Mouse (Mus musculus): ENCODE data around the gene Nfkbia. TPM values are rescaled to one million over a fixed set of nuclear protein-coding genes. Genes with fewer than 3 reads are reported as not detected.

Nfkbia gene
- polyA plus RNA-seq, 1 experiment from 2014 or later = 61.6 TPM

GRCm38 (mm10) chr12:55462456-55462855 is 30.0 kb downstream of the Nfkbia start:
- no peak overlapping the region for H3K9ac ChIP-seq
- no peaks in the 10 kb centered on the region for H3K36me3 ChIP-seq
- no peak overlapping the region for H3K4me2 ChIP-seq
- peaks cover 43% of the 10 kb centered on the region for H3K4me1 ChIP-seq (replicated peaks)
- WGBS = 72% methylated on average over 6 of the region's 6 CpGs
- H3K27me3 ChIP-seq = no peaks in the 10 kb centered on the region
- no peaks in the 10 kb centered on the region for H3K9me3 ChIP-seq
- no peak overlapping the region for H3K4me3 ChIP-seq
- no peak overlapping the region for H3K27ac ChIP-seq (replicated peaks)
- ATAC-seq (ENCODE audit: low FRiP score, low read depth) = no peak

DNA sequence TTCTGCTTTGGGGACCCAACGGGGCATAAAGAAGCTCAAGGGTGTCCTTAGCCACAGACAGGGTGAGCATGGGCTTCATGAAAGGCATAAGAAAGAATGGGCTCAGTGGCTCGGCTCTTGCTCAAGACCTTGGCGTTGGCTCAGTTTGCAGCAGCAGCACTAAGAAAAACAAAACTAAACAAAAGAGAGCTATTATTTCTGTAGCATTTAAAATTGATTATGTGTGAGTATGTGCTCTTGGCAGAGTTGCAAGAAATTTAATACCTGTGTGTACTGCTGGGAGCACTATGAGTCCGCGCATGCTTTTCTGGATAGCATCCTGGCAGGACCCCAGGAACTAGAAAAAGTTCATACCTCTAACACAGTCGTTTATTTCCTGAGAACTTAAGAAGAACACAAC is 30.7 kb downstream of the Nfkbia start:
- WGBS = 74% methylated on average over 6 of the region's 6 CpGs
- H3K9ac ChIP-seq = no peak overlapping the region
- no peak overlapping the region for H3K4me3 ChIP-seq
- no peak overlapping the region for H3K4me2 ChIP-seq
- H3K4me1 ChIP-seq (replicated peaks) = peaks cover 41% of the 10 kb centered on the region
- no peak for ATAC-seq (ENCODE audit: low FRiP score, low read depth)
- H3K9me3 ChIP-seq = no peaks in the 10 kb centered on the region
- no peak overlapping the region for H3K27ac ChIP-seq (replicated peaks)
- no peaks in the 10 kb centered on the region for H3K36me3 ChIP-seq
- H3K27me3 ChIP-seq = no peaks in the 10 kb centered on the region

DNA sequence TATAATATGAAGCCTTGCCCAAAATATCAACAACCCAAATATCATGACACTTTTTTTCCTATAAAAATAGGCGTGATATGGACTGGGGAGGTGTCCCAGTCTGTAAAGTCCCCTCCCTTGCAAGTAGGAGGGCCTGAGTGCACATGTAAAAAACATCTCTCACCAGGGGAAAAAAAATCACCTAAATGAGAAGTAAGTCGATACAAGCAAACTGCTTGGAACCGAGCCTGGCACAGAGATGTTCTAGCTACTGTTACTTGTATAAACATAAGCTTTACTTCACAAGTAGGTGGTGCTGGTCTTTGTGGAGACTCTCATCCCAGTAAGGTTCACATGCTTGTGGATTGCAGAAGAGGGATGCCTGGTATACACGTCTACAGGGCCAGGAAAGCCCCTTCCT is 31.5 kb downstream of the Nfkbia start:
- no peak for ATAC-seq (ENCODE audit: low FRiP score, low read depth)
- Histone ChIP-seq H3K9ac (no peak overlapping the region), H3K27ac (replicated peaks) (no peak overlapping the region), H3K27me3 (no peaks in the 10 kb centered on the region), H3K4me1 (replicated peaks) (peaks cover 32% of the 10 kb centered on the region), H3K36me3 (no peaks in the 10 kb centered on the region), H3K4me3 (no peak overlapping the region), H3K4me2 (no peak overlapping the region), H3K9me3 (no peaks in the 10 kb centered on the region)
- WGBS = 76% methylated on average over 4 of the region's 4 CpGs

GRCm38 (mm10) chr12:55459739-55460138 is 32.7 kb downstream of the Nfkbia start:
- no peak overlapping the region for H3K27ac ChIP-seq (replicated peaks)
- H3K27me3 ChIP-seq = no peaks in the 10 kb centered on the region
- H3K9ac ChIP-seq = no peak overlapping the region
- no peaks in the 10 kb centered on the region for H3K9me3 ChIP-seq
- 85% methylated on average over 8 of the region's 8 CpGs for WGBS
- no peaks in the 10 kb centered on the region for H3K36me3 ChIP-seq
- no peak overlapping the region for H3K4me3 ChIP-seq
- no peak overlapping the region for H3K4me2 ChIP-seq
- ATAC-seq (ENCODE audit: low FRiP score, low read depth) = no peak
- H3K4me1 ChIP-seq (replicated peaks) = peaks cover 21% of the 10 kb centered on the region

GRCm38 (mm10) chr12:55456893-55457292 is 35.6 kb downstream of the Nfkbia start:
- ATAC-seq (ENCODE audit: low FRiP score, low read depth) = no peak
- no peak overlapping the region for H3K4me2 ChIP-seq
- H3K27me3 ChIP-seq = no peaks in the 10 kb centered on the region
- no peak overlapping the region for H3K27ac ChIP-seq (replicated peaks)
- peaks cover 5% of the 10 kb centered on the region; the same call in 1 of the 2 replicates for H3K4me1 ChIP-seq (replicated peaks)
- no peaks in the 10 kb centered on the region for H3K9me3 ChIP-seq
- no peaks in the 10 kb centered on the region for H3K36me3 ChIP-seq
- no peak overlapping the region for H3K4me3 ChIP-seq
- WGBS = 90% methylated on average over 5 of the region's 5 CpGs
- H3K9ac ChIP-seq = no peak overlapping the region

DNA sequence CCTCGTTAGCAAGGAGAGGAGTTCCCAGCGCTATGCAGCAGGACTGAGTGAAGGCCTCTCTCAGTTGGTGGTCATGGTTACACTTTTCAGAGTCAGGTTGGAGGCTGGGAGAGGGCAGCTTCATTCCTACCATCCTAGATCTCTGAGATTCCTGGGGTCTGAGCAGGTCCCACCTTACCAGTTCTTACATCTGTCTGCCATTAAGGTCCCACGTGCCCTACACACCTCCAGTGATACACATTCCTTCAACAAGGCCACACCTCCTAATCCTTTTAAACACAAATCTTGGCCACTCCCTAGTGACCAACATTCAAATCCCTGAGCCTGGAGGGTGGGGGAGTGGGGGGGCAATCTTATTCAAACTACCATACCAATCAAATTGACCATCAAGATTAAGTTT is 36.3 kb downstream of the Nfkbia start:
- Histone ChIP-seq H3K27me3 (no peaks in the 10 kb centered on the region), H3K9me3 (no peaks in the 10 kb centered on the region), H3K27ac (replicated peaks) (no peak overlapping the region), H3K4me1 (replicated peaks) (no peaks in the 10 kb centered on the region), H3K36me3 (no peaks in the 10 kb centered on the region), H3K4me2 (no peak overlapping the region), H3K9ac (no peak overlapping the region), H3K4me3 (no peak overlapping the region)
- 66% methylated on average over 3 of the region's 3 CpGs for WGBS
- no peak for ATAC-seq (ENCODE audit: low FRiP score, low read depth)

GRCm38 (mm10) chr12:55455206-55455605 is 37.2 kb downstream of the Nfkbia start:
- H3K27me3 ChIP-seq = no peaks in the 10 kb centered on the region
- no peak for ATAC-seq (ENCODE audit: low FRiP score, low read depth)
- H3K27ac ChIP-seq (replicated peaks) = no peak overlapping the region
- H3K9ac ChIP-seq = no peak overlapping the region
- no peaks in the 10 kb centered on the region for H3K36me3 ChIP-seq
- H3K4me2 ChIP-seq = no peak overlapping the region
- no peaks in the 10 kb centered on the region for H3K4me1 ChIP-seq (replicated peaks)
- H3K9me3 ChIP-seq = no peaks in the 10 kb centered on the region
- 69% methylated on average over 10 of the region's 10 CpGs for WGBS
- H3K4me3 ChIP-seq = no peak overlapping the region

- no peaks in the 10 kb centered on the region for H3K36me3 ChIP-seq
- H3K9me3 ChIP-seq = no peaks in the 10 kb centered on the region
- H3K4me3 ChIP-seq = no peak overlapping the region
- H3K4me1 ChIP-seq (replicated peaks) = no peaks in the 10 kb centered on the region
- WGBS = 75% methylated on average over 4 of the region's 4 CpGs
- H3K9ac ChIP-seq = no peak overlapping the region
- no peaks in the 10 kb centered on the region for H3K27me3 ChIP-seq
- no peak overlapping the region for H3K4me2 ChIP-seq
- no peak for ATAC-seq (ENCODE audit: low FRiP score, low read depth)
- no peak overlapping the region for H3K27ac ChIP-seq (replicated peaks)
Observed at GRCm38 (mm10) chr12:55453924-55454323, 38.5 kb downstream of the Nfkbia start.

- Histone ChIP-seq H3K27me3 (no peaks in the 10 kb centered on the region), H3K9me3 (no peaks in the 10 kb centered on the region), H3K4me1 (replicated peaks) (no peaks in the 10 kb centered on the region), H3K9ac (no peak overlapping the region), H3K4me2 (no peak overlapping the region), H3K4me3 (no peak overlapping the region), H3K36me3 (no peaks in the 10 kb centered on the region), H3K27ac (replicated peaks) (no peak overlapping the region)
- WGBS = 53% methylated on average over 5 of the region's 5 CpGs
- ATAC-seq (ENCODE audit: low FRiP score, low read depth) = no peak
Observed at GRCm38 (mm10) chr12:55452839-55453238, 39.6 kb downstream of the Nfkbia start.

DNA sequence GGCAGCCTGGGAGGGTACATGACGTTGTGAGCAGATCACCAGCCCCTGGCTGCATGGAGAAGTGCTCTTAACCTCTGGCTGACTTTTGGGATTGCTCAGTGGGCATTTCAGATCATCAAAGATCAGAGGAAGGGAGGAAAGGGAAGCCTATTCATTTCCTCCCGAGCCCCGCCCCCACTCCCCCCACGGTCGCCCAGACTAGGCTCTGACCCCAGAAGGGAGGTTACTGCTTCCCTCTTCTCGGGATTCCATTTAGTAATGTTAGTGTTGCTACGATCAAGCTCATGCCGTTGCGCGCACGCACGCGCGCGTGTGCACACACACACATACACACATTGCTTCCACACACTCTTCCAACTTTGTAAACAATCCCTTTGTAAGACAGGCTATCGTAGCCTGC is 42.0 kb downstream of the Nfkbia start:
- H3K36me3 ChIP-seq = no peaks in the 10 kb centered on the region
- H3K27ac ChIP-seq (replicated peaks) = no peak overlapping the region
- ATAC-seq (ENCODE audit: low FRiP score, low read depth) = no peak
- no peak overlapping the region for H3K9ac ChIP-seq
- H3K4me2 ChIP-seq = no peak overlapping the region
- H3K4me3 ChIP-seq = no peak overlapping the region
- H3K9me3 ChIP-seq = no peaks in the 10 kb centered on the region
- 67% methylated on average over 16 of the region's 16 CpGs for WGBS
- peaks cover 17% of the 10 kb centered on the region for H3K4me1 ChIP-seq (replicated peaks)
- no peaks in the 10 kb centered on the region for H3K27me3 ChIP-seq

DNA sequence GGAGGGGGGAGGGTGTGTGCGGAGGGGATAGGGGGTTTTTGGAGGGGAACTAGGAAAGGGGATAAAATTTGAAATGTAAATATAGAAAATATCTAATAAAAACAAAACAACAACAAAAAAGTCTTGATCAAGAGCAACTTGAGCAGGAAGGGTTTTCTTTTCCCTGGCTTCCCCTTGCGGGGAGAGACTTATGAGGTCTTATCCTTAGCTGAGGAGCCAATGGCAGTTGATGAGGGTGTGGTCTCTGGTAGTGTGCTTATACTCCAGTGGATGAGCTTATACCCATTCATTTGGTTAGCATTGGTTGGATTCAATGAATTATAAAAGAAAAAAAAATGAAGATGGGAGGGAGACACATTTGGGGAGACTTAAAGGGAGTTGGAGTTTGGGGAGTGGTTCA is 43.4 kb downstream of the Nfkbia start:
- no peak for ATAC-seq (ENCODE audit: low FRiP score, low read depth)

DNA sequence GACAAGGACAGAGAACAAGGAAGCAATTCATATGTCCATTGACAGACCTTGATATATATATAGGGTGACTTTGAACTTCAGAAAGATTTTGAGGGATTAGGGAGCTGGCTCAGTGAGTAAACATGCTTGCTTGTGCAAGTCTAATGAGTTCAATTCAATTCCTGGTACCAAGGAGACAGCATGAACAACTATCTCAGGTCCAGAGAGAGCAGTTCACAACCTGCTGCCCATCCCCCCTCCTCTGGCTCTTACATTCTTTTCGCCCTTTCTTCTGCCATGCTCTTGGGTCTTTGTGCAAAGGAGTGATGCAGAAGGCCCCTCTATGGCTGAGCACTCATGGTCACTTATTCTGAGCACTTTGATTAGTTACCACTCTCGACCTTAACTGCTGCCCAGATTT is 44.0 kb downstream of the Nfkbia start:
- no peak overlapping the region for H3K9ac ChIP-seq
- 59% methylated on average over 2 of the region's 2 CpGs for WGBS
- ATAC-seq (ENCODE audit: low FRiP score, low read depth) = no peak
- no peak overlapping the region for H3K4me3 ChIP-seq
- H3K9me3 ChIP-seq = no peaks in the 10 kb centered on the region
- no peaks in the 10 kb centered on the region for H3K36me3 ChIP-seq
- H3K4me1 ChIP-seq (replicated peaks) = peaks cover 18% of the 10 kb centered on the region
- no peak overlapping the region for H3K4me2 ChIP-seq
- H3K27me3 ChIP-seq = no peaks in the 10 kb centered on the region
- no peak overlapping the region for H3K27ac ChIP-seq (replicated peaks)

More for the DNA sequence above, 43.4 kb downstream of the Nfkbia start:
- Histone ChIP-seq H3K4me3 (no peak overlapping the region), H3K9ac (no peak overlapping the region), H3K9me3 (no peaks in the 10 kb centered on the region), H3K36me3 (no peaks in the 10 kb centered on the region), H3K27me3 (no peaks in the 10 kb centered on the region), H3K4me1 (replicated peaks) (peaks cover 17% of the 10 kb centered on the region), H3K27ac (replicated peaks) (no peak overlapping the region), H3K4me2 (no peak overlapping the region)
- 100% methylated on average over 2 of the region's 2 CpGs for WGBS

DNA sequence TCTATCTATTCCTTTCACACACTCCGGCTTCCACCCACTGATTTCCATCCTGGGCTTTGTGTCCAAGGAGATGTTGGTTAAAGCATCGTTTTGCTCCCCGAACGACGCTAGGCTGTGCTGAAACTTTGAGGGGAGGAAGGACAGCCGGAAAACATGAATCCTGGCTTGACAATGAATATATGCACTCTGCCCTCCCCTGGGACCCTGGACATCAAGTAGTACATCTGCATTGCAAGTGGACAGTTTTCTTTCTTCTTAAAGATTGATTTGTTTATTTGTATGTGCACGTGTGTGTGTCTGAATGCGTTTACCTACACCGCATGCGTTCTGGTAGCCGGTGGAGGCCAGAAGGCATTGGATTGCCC is 45.1 kb downstream of the Nfkbia start:
- peak overlapping the region; percentile 83 for H3K27ac ChIP-seq (replicated peaks)
- no peak overlapping the region for H3K4me2 ChIP-seq
- H3K9me3 ChIP-seq = no peaks in the 10 kb centered on the region
- peaks cover 26% of the 10 kb centered on the region for H3K4me1 ChIP-seq (replicated peaks)
- H3K4me3 ChIP-seq = no peak overlapping the region
- WGBS = 70% methylated on average over 11 of the region's 11 CpGs
- H3K9ac ChIP-seq = no peak overlapping the region; the same call in 1 of the 2 replicates
- no peaks in the 10 kb centered on the region for H3K27me3 ChIP-seq
- no peaks in the 10 kb centered on the region for H3K36me3 ChIP-seq
- no peak for ATAC-seq (ENCODE audit: low FRiP score, low read depth)
